Mouse (Mus musculus) monocyte, adult 5-6 weeks (primary cell): ENCODE results near the gene H2-M10.5. TPM values are rescaled to one million over a fixed set of nuclear protein-coding genes. Genes with fewer than 3 reads are reported as not detected.
A peak's percentile ranks its signal among the peaks of the same experiment; 100 is the strongest.
"Not testable (repeated sequence)": the region's sequence is repeated elsewhere in the genome, so short reads cannot be mapped to it uniquely, and the experiment has no call there.

ENCODE experiments used
- ATAC-seq: fragments of 153-309, 156-312 bp; replicated peaks from 2 replicates; pipeline ENCODE4 v1.8.0; 2017; ENCODE audit warnings: mild to moderate bottlenecking; ENCODE audit not compliant: low TSS enrichment, insufficient number of reproducible peaks, severe bottlenecking, poor library complexity, low FRiP score
- total RNA-seq: library from RNA; stranded (forward); fragments of 200-1000, 200-491, 200-594 nt; gene quantifications from 3 replicates; pipeline ENCODE4 v1.2.3, GENCODE M21; 2017

The H2-M10.5 gene
- total RNA-seq = not detected in 3 replicates

DNA sequence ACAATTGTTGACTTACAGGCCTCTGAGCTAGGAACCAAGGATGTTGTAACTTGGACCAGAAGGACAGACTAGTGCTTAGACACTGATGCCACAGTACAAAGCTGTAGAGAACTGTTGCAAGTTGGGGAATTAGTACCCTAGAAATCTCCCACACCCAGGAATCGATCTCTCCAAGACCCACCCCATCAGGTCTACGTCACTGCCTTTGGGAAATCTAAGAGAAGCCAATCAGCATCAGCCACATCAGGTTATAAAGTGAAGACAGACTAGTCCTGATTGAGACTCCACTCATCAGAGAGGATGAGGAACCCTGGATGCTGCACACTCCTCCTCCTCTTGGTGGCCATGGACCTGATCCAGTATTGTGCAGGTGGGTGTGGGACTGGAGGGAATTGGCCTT lies at the start of gene H2-M10.5:
Gene H2-M10.5, plus strand, starts transcription at position 301 of the 400 bp plus-strand sequence.
- ATAC-seq = not testable (repeated sequence)

DNA sequence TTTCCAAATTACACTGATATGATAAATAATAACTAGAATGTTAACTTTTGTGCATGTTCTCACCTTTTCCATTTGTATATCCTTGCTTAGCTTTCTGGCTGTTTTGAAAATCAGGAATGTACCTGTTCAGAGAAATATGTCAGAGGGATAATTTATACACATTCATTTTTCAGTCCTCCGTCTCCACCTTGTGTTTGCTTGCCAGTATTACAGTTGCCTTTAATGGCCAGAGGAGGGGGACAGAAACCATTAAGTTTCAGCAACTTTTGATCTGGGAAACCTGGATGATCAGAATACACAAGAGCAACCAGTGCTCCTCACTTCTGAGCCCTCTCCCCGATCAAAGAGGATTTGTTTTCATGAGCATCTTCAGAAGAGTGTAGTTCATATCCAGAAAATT lies 46.7 kb upstream of the H2-M10.5 start:
- ATAC-seq = no peak

DNA sequence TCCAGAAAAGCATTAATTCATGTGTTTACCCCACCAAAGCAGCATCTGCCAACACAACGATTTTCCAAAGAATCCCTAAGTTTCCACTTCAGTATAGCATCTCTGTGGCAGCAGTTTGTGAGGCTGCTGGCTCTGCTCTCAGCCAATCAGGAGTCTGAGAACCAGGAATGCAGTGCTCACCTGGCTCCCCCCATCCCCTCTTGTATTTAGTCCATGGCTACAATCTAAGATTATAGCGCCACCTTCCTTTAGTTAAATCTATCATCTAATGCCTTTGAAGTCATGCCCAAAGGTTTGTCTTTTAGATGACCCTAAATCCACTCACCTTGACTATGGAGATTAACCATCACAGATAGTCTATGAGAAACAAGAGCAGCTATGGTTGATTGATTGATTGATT lies 8.9 kb upstream of the H2-M10.5 start:
- no peak for ATAC-seq

DNA sequence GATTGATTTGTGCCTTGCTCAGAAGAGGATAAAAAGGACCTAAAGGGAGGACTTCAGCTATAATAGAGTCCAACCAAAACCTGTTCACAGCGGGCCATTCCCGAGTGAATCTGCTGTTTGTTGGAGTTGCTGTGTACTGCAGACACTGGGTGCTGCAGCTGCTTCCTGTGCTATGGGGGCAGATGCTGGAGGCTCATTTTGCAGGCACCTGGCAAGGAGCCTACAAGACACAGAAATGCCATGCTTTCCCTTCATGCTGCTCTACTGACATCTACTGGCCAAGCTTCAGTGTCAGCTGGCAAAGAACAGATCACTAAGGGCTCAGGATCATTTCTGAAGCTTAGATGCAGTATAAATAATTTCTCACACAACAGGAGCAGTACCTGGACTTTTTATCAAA lies 8.5 kb upstream of the H2-M10.5 start:
- not testable (repeated sequence) for ATAC-seq

DNA sequence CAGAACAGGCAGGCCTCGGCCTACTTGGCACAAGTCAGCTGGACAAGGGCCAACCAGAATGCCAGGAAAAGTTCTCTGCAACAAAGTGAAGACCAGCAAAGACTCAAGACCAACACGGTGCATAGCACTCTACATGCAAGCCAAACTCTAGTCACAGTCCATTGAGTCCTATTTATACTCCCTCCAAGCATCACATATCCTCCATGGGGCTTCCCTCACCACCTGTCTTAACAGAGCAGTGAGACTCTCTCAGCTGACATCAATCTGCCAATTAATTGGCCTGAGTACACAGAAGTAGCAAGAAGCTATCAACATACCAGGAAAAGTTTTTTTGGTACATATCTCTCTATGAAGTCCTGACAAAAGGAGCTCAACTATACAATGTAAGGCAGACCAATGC lies 7.3 kb upstream of the H2-M10.5 start:
- ATAC-seq = not testable (repeated sequence)

DNA sequence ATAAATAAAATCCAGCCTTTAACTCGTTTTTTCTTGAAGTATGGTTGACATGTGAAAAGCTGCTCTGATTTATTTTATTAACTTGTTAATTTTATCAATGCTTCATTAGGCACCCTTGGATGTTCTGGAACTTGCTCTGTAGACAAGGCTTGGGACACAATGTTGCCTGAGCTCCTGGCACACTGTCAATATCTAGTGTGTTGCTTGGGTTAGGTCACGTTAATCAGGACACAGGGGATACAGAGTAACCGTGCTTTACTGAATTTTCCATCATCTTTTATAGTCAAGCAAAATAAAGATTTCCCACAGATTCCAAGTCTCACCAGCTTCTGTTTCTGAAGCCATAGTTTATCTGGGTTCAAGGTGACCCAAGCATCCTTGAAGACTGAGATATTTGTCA lies 8.8 kb downstream of the H2-M10.5 start:
- no peak for ATAC-seq

DNA sequence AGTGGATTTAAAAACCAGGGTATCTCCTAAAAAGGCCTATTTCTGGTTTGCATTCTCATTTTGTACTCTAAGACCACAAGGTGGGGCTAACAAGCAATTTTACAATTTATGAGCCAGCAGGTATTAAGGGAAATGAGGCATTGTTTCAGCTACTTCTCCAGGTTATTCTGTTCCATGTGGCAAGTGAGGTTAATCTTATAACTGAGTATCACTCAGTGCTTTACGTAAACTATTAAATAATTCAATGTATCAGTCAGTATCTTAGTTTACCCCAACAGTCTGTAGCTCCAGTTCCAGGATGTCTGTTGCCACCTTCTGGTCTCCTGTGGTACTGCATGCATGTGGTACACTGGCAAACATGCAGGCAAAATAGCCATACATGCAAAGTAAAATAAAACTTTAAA lies 13.8 kb downstream of the H2-M10.5 start:
- peak; percentile 70; the same call in 1 of the 2 replicates for ATAC-seq

DNA sequence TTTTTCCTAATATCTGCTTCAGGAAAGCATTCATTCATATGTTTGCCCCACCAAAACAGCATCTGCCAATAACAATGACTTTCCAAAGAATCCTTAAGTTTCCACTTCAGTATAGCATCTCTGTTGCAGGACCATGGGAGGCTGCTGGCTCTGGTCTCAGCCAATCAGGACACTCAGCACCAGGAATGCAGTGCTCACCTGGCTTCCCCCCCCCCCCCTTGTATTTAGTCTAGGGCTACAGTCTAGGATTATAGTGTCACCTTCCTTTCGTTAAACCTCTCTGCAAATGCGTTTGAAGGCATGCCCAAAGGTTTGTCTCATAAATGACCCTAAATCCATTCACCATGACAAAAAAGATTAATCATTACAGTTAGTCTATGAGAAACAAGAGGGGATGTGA lies 15.6 kb downstream of the H2-M10.5 start:
- no peak for ATAC-seq

DNA sequence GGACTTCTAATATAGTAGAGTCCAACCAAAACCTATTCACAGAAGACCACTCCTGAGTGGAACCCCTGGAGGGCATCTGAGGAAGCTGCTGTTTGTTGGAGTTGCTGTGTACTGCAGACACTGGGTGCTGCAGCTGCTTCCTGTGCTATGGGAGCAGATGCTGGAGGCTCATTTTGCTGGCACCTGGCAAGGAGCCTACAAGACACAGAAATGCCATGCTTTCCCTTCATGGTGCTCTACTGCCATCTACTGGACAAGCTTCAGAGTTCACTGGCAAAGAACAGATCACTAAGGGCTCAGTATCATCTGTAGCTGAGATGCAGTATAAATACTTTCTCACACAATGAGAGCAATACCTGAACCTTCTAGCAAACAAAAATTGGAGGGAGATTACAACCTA lies 16.1 kb downstream of the H2-M10.5 start:
- peak; percentile 63; the same call in 1 of the 2 replicates for ATAC-seq

DNA sequence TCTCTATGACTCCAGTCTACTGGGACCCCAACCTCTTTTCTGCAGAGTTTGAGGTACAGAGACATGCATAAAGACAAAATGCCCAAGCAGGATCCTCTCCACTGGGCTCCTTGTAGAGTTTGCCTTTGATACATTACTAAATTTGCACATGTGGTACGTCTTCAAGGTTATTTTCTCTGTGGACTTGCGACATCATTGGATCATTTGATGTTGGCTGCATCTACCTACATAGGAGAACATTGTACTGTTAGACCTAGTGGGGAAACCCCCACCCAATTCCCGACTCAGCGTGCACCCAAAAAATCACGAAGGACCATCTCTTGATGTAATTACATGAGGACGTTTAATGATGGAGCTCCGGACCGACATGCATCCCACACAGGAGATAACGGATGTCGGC lies 26.8 kb downstream of the H2-M10.5 start:
- ATAC-seq = no peak

DNA sequence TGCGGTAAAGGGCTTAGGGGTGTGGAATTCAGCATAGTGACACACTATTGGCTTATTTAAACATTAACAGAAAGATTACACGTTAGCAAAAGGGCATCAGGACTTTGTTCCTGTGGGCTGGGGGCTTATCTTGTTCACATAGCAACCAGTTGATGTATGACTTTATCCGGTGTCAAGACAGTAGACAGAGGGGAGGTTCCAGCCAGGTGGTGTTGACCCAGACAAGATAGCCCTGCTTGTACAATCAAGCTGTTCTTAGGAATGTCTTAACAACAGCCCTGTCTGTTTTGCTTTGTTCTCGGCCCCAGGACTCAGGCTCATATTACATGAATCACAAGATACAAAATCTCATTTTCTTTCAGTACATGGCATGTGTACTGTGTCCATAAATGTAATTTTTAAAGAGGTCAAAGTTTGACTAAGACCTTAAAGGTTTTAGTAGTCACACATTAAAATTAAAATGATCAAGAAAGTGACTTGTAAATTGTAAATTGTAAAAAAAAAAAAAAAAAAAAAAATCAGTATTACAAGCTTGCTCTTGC lies 27.3 kb downstream of the H2-M10.5 start:
- ATAC-seq = not testable (repeated sequence)

DNA sequence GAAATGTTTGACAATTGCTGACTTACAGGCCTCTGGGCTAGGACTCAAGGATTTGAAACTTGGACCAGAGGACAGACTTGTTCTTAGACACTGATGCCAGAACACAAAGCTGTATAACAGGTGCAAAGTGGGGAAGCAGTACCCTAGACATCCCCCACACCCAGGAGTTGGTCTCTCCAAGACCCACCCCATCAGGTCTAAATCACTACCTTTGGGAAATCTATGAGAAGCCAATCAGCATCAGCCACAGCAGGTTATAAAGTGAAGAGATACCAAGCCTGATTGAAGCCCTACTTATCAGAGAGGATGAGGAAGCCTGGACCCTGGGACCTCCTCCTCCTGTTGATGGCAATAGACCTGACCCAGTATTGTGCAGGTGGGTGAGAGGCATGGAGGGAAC lies 39.2 kb downstream of the H2-M10.5 start, which contains the start of gene H2-M10.6:
Gene H2-M10.6, plus strand, starts transcription at position 301 of the 400 bp plus-strand sequence.
- ATAC-seq = no peak

DNA sequence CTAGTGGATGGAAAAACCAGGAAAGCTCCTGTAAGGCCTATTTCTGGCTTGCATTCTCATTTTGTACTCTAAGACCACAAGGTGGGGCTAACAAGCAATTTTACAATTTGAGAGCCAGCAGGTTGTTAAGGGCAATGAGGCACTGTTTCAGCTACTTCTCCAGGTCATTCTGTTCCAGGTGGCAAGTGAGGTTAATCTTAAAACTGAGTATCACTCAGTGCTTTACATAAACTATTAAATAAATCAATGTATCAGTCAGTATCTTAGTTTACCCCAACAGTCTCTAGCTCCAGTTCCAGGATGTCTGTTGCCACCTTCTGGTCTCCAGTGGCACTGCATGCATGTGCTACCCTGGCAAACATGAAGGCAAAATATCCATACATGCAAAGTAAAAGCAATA lies 51.3 kb downstream of the H2-M10.5 start:
- peak; percentile 72; the same call in 1 of the 2 replicates for ATAC-seq

DNA sequence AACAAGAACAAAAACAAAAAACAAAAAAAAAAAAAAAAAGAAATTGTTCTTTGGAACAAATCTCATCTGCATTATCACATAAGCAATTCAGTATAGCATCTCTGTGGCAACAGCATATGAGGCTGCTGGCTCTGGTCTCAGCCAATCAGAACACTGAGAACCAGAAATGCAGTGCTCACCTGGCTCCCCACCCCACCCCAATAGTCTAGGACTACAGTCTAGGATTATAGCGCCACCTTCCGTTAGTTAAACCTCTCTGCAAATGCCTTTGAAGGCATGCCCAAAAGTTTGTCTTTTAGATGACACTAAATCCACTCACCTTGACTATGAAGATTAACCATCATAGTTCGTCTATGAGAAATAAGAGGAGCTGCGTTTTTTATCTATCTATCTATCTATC lies 52.8 kb downstream of the H2-M10.5 start:
- ATAC-seq = no peak

Other genes starting within 250 kb of the H2-M10.5 start
- gene H2-M11, start 225.8 kb upstream of the H2-M10.5 start, total RNA-seq = not detected in 3 replicates
- gene H2-M9, start 130.2 kb upstream of the H2-M10.5 start, total RNA-seq = not detected in 3 replicates
- gene H2-M1, start 100.7 kb upstream of the H2-M10.5 start, total RNA-seq = not detected in 3 replicates
- gene H2-M10.6, start 39.3 kb downstream of the H2-M10.5 start, total RNA-seq = not detected in 3 replicates
- 45.2 to 61.6 TPM (median 45.5 TPM) in 3 replicates for gene Trim26, start 64.2 kb downstream of the H2-M10.5 start, total RNA-seq
- gene Trim15, start 94.3 kb downstream of the H2-M10.5 start, total RNA-seq = not detected in 3 replicates
- 0.49 to 16.6 TPM (median 11.1 TPM) in 3 replicates for gene Trim10, start 96.7 kb downstream of the H2-M10.5 start, total RNA-seq
- not detected in 3 replicates for gene Trim40, start 117.2 kb downstream of the H2-M10.5 start, total RNA-seq
- not detected in 3 replicates for gene Trim31, start 125.2 kb downstream of the H2-M10.5 start, total RNA-seq
- 2.6 TPM in 1 of 3 replicates, not detected in the others for gene Rnf39, start 170.0 kb downstream of the H2-M10.5 start, total RNA-seq
- 41.5 to 96.1 TPM (median 79.2 TPM) in 3 replicates for gene Ppp1r11, start 178.8 kb downstream of the H2-M10.5 start, total RNA-seq
- 28.2 to 45.0 TPM (median 30.5 TPM) in 3 replicates for gene Znrd1, start 185.6 kb downstream of the H2-M10.5 start, total RNA-seq
- 1.1 to 4.4 TPM (median 3.4 TPM) in 3 replicates for gene Znrd1as, start 185.7 kb downstream of the H2-M10.5 start, total RNA-seq
- gene 2410137M14Rik, start 208.3 kb downstream of the H2-M10.5 start, total RNA-seq = not detected in 3 replicates
- gene H2-M5, start 216.6 kb downstream of the H2-M10.5 start, total RNA-seq = not detected in 3 replicates
- 0.64 to 3.4 TPM in 2 of 3 replicates, not detected in the other for gene Zfp57, start 228.3 kb downstream of the H2-M10.5 start, total RNA-seq